ENCODE assay signal across 15 mouse cellular contexts in genomic region chr4:52299226-52299625, GRCm38 (mm10).
A peak's percentile ranks its signal among the peaks of the same experiment; 100 is the strongest.
DNase-seq lines count a peak whose midpoint lies in the region; ATAC-seq and TF ChIP-seq lines count a peak whose summit lies in the region.
"Had no signal": no experiment of that assay in that cellular context is flagged by ENCODE, and none has a peak within 500 bp of the region (broad histone marks: within the 10 kb centered on the region; RNA-seq: fewer than 3 reads in every experiment).

No protein-coding gene starts in this region.

- peak; percentile 5 for TF ChIP-seq RAD21 in CH12.LX (IDR thresholded peaks at IDR 0.05; ENCODE audit: low read depth, low read length)

- H3K4me2 ChIP-seq in hindbrain, postnatal 0 days (ENCODE audit: low read depth, low read length): no peak overlapping the region
- H3K4me2 ChIP-seq in hindbrain, embryonic 16.5 days (ENCODE audit: low read length): no peak overlapping the region
- H3K4me2 ChIP-seq in CH12.LX (ENCODE audit: insufficient read depth, low read depth, poor library complexity, severe bottlenecking): no peak overlapping the region
- H3K4me2 ChIP-seq: forebrain, embryonic 12.5 days; heart, embryonic 15.5 days; intestine, embryonic 15.5 days had no signal

- H3K4me1 ChIP-seq in hindbrain, postnatal 0 days (ENCODE audit: insufficient read depth, low read length): no peaks in the 10 kb centered on the region
- H3K4me1 ChIP-seq in hindbrain, embryonic 16.5 days (ENCODE audit: control insufficient read depth, insufficient read depth, low read depth, low read length): no peaks in the 10 kb centered on the region
- H3K4me1 ChIP-seq in CH12.LX (ENCODE audit: control insufficient read depth in 1 of 2, insufficient read depth in 2 of 2): no peaks in the 10 kb centered on the region
- H3K4me1 ChIP-seq: forebrain, embryonic 12.5 days; heart, embryonic 15.5 days; hindbrain, embryonic 10.5 days; intestine, embryonic 15.5 days; megakaryocyte, embryonic 14.5 days had no signal

- no peak overlapping the region for H3K27ac ChIP-seq in hindbrain, postnatal 0 days
- no peak overlapping the region for H3K27ac ChIP-seq in hindbrain, embryonic 16.5 days (ENCODE audit: low read depth, low read length)
- no peak overlapping the region for H3K27ac ChIP-seq in left cerebral cortex, adult 2 months
- H3K27ac ChIP-seq in CH12.LX (ENCODE audit: insufficient read depth, low read depth): no peak overlapping the region
- H3K27ac ChIP-seq: forebrain, embryonic 12.5 days; heart, embryonic 15.5 days; hindbrain, embryonic 10.5 days; intestine, embryonic 15.5 days had no signal

- no peaks in the 10 kb centered on the region for H3K27me3 ChIP-seq in hindbrain, postnatal 0 days (ENCODE audit: insufficient read depth, low read length)
- no peaks in the 10 kb centered on the region for H3K27me3 ChIP-seq in hindbrain, embryonic 16.5 days (replicated peaks; ENCODE audit: control insufficient read depth, insufficient read depth, low read length)
- no peaks in the 10 kb centered on the region for H3K27me3 ChIP-seq in CH12.LX (replicated peaks)
- H3K27me3 ChIP-seq: forebrain, embryonic 12.5 days; heart, embryonic 15.5 days; intestine, embryonic 15.5 days; megakaryocyte, embryonic 14.5 days had no signal

- TF ChIP-seq CTCF in hindbrain, postnatal 0 days (IDR thresholded peaks at IDR 0.05; ENCODE audit: low read depth): peak; percentile 4; the same call in 1 of the 2 replicates
- peak; percentile 20 for TF ChIP-seq CTCF in left cerebral cortex, adult 2 months (IDR thresholded peaks at IDR 0.05)
- TF ChIP-seq CTCF in CH12.LX (conservative IDR thresholded peaks at IDR 0.05 in 1 of 2, IDR thresholded peaks at IDR 0.05 in 1 of 2; ENCODE audit: low read depth in 2 of 2, low read length in 2 of 2): peak in 1 of 2 experiments; percentile 29; a peak in 1 of 4 replicates

- TF ChIP-seq EP300 in CH12.LX (IDR thresholded peaks at IDR 0.05; ENCODE audit: low read length): no peak

- no peak for TF ChIP-seq POLR2A in CH12.LX (IDR thresholded peaks at IDR 0.05; ENCODE audit: low read depth, low read length)

- in situ Hi-C loops in CH12.LX (cut with MboI; ENCODE audit: low pct_ligation_motif_present, low pct_unique_long_range_greater_than_20kb, low sequenced_read_pairs): no loop called here

- no peak for DNase-seq in hindbrain, postnatal 0 days (ENCODE audit: low spot score)
- DNase-seq in left cerebral cortex, adult 2 months (ENCODE audit: extremely low spot score in 1 of 2, low spot score in 2 of 2): no peak
- no peak for DNase-seq in left cerebral cortex, postnatal 36 days (ENCODE audit: low spot score in 2 of 2)
- peak; percentile 38 for DNase-seq in CH12.LX (ENCODE audit: extremely low read depth)
- DNase-seq in layer of hippocampus, postnatal 14 days (ENCODE audit: low spot score in 2 of 2): no peak
- DNase-seq: cerebellum, adult 11 months; thymus, postnatal 4 days had no signal

- 47% methylated on average over 3 of the region's 3 CpGs for WGBS in hindbrain, postnatal 0 days
- WGBS in hindbrain, embryonic 16.5 days: 52% methylated on average over 3 of the region's 3 CpGs

- H3K36me3 ChIP-seq in hindbrain, postnatal 0 days (ENCODE audit: insufficient read depth, low read length): no peaks in the 10 kb centered on the region
- H3K36me3 ChIP-seq in hindbrain, embryonic 16.5 days (ENCODE audit: control insufficient read depth, insufficient read depth, low read length): no peaks in the 10 kb centered on the region
- H3K36me3 ChIP-seq in CH12.LX (replicated peaks in 1 of 2; ENCODE audit: control insufficient read depth in 1 of 2, insufficient read depth in 1 of 2, low read length in 1 of 2): no peaks in the 10 kb centered on the region
- H3K36me3 ChIP-seq: forebrain, embryonic 12.5 days; heart, embryonic 15.5 days; hindbrain, embryonic 10.5 days; intestine, embryonic 15.5 days had no signal

- dilution Hi-C loops in CH12.LX (cut with MboI; ENCODE audit: extremely low pct_ligation_motif_present, extremely low pct_unique_long_range_greater_than_20kb, low sequenced_read_pairs): no loop called here

- intact Hi-C loops in left cerebral cortex, adult 2 months (cut with DNase I): no loop called here
- intact Hi-C loops in left cerebral cortex, postnatal 36 days (cut with DNase I): no loop called here

- no peaks in the 10 kb centered on the region for H3K9me3 ChIP-seq in hindbrain, postnatal 0 days (ENCODE audit: low read length)
- no peaks in the 10 kb centered on the region for H3K9me3 ChIP-seq in hindbrain, embryonic 16.5 days (ENCODE audit: control insufficient read depth, low read length)
- H3K9me3 ChIP-seq in CH12.LX (replicated peaks; ENCODE audit: low read length): no peaks in the 10 kb centered on the region
- H3K9me3 ChIP-seq: forebrain, embryonic 12.5 days; heart, embryonic 15.5 days; hindbrain, embryonic 10.5 days; intestine, embryonic 15.5 days had no signal

- H3K4me3 ChIP-seq in hindbrain, postnatal 0 days (ENCODE audit: low read length): no peak overlapping the region
- H3K4me3 ChIP-seq in hindbrain, embryonic 16.5 days (ENCODE audit: low read length): no peak overlapping the region
- no peak overlapping the region for H3K4me3 ChIP-seq in left cerebral cortex, adult 2 months
- H3K4me3 ChIP-seq in CH12.LX (replicated peaks in 1 of 3; ENCODE audit: low read depth in 2 of 3, low read length in 2 of 3, poor library complexity in 1 of 3): no peak overlapping the region
- H3K4me3 ChIP-seq: forebrain, embryonic 12.5 days; heart, embryonic 15.5 days; hindbrain, embryonic 10.5 days; intestine, embryonic 15.5 days; megakaryocyte, embryonic 14.5 days had no signal

- no peak overlapping the region for H3K9ac ChIP-seq in hindbrain, postnatal 0 days (replicated peaks; ENCODE audit: low read length)
- no peak overlapping the region for H3K9ac ChIP-seq in hindbrain, embryonic 16.5 days (ENCODE audit: low read depth, low read length)
- no peak overlapping the region for H3K9ac ChIP-seq in CH12.LX (ENCODE audit: insufficient read depth, low read depth)
- H3K9ac ChIP-seq: forebrain, embryonic 12.5 days; heart, embryonic 15.5 days; intestine, embryonic 15.5 days had no signal

- no peaks in the 10 kb centered on the region for H3K79me2 ChIP-seq in CH12.LX (replicated peaks; ENCODE audit: control insufficient read depth, extremely low read depth, insufficient read depth, poor library complexity, severe bottlenecking)

- no peak for ATAC-seq in hindbrain, postnatal 0 days
- ATAC-seq in hindbrain, embryonic 16.5 days: no peak
- 0 out of 2 replicates have a peak, but pooled peaks have one; percentile 42 for ATAC-seq in common myeloid progenitor, adult 5-6 weeks (replicated peaks; ENCODE audit: low read depth, poor library complexity, severe bottlenecking)
- ATAC-seq: intestine, embryonic 15.5 days; midbrain, embryonic 16.5 days had no signal

TF ChIP-seq in CH12.LX, 34 proteins besides CTCF, POLR2A, EP300 and RAD21:
- TF ChIP-seq MYC (IDR thresholded peaks at IDR 0.05; ENCODE audit: low read depth, low read length) (no peak), PAX5 (IDR thresholded peaks at IDR 0.05; ENCODE audit: low read length) (no peak), NELFE (IDR thresholded peaks at IDR 0.05; ENCODE audit: low read depth, low read length) (no peak), CHD2 (IDR thresholded peaks at IDR 0.05; ENCODE audit: low read length) (no peak), TBP (conservative IDR thresholded peaks at IDR 0.05; ENCODE audit: low read depth, low read length) (no peak), HCFC1 (IDR thresholded peaks at IDR 0.05; ENCODE audit: low read depth, low read length) (no peak), MAZ (IDR thresholded peaks at IDR 0.05; ENCODE audit: low read depth, low read length) (no peak), KAT2A (IDR thresholded peaks at IDR 0.05; ENCODE audit: insufficient replicate concordance, low read length) (no peak), ZNF384 (IDR thresholded peaks at IDR 0.05; ENCODE audit: low read depth, low read length) (no peak), JUND (conservative IDR thresholded peaks at IDR 0.05; ENCODE audit: low read depth, low read length) (no peak), ETS1 (conservative IDR thresholded peaks at IDR 0.05; ENCODE audit: low read depth, low read length) (no peak)
TF ChIP-seq in CH12.LX: peak in this region for 0.
